Mouse (Mus musculus): ENCODE data around the gene Pogz. TPM values are rescaled to one million over a fixed set of nuclear protein-coding genes. Genes with fewer than 3 reads are reported as not detected.
A peak's percentile ranks its signal among the peaks of the same experiment; 100 is the strongest.

Pogz gene
- polyA plus RNA-seq, 2 experiments, result 2.6 to 6.0 TPM

- ATAC-seq (ENCODE audit: insufficient read depth), result no peak
- 68% methylated on average over 3 of the region's 3 CpGs for WGBS (ENCODE audit: insufficient replicate concordance)
- no peak overlapping the region for H3K27ac ChIP-seq
Measured at GRCm38 (mm10) chr3:94824110-94824509, 13.3 kb upstream of the Pogz start.

GRCm38 (mm10) chr3:94832100-94832499 is 5.3 kb upstream of the Pogz start:
- H3K27me3 ChIP-seq (ENCODE audit: control insufficient read depth, insufficient read depth, low read length), result no peaks in the 10 kb centered on the region
- no peak for ATAC-seq (ENCODE audit: insufficient read depth)
- 0 out of 4 replicates have a peak overlapping the region, but pooled peaks of 1 of the 2 experiments have one; percentile 1 for H3K4me3 ChIP-seq (ENCODE audit: insufficient read depth in 1 of 2, low read depth in 2 of 2, low read length in 2 of 2)
- H3K36me3 ChIP-seq (replicated peaks; ENCODE audit: control insufficient read depth, insufficient read depth, low read depth), result no peaks in the 10 kb centered on the region
- TF ChIP-seq CTCF (IDR thresholded peaks at IDR 0.05; ENCODE audit: low read depth) (no peak), EP300 (IDR thresholded peaks at IDR 0.05; ENCODE audit: low read depth) (no peak)
- peak overlapping the region; percentile 18; the same call in 1 of the 2 replicates for H3K9ac ChIP-seq (replicated peaks)
- H3K4me2 ChIP-seq (ENCODE audit: low read depth), result peak overlapping the region; percentile 56
- WGBS (ENCODE audit: insufficient replicate concordance), result 4% methylated on average over 9 of the region's 9 CpGs
- peaks cover 4 to 8% of the 10 kb centered on the region in 2 experiments; a peak in 2 of 4 replicates for H3K4me1 ChIP-seq (replicated peaks; ENCODE audit: control insufficient read depth in 2 of 2, insufficient read depth in 2 of 2, low read length in 1 of 2)
- DNase-seq (ENCODE audit: low read depth in 3 of 3, low spot score in 3 of 3), result no peak
- no peak overlapping the region for H3K27ac ChIP-seq
- H3K9me3 ChIP-seq (ENCODE audit: control insufficient read depth, low read length), result no peaks in the 10 kb centered on the region

More at GRCm38 (mm10) chr3:94824110-94824509, 13.3 kb upstream of the Pogz start:
- no peak for DNase-seq (ENCODE audit: low read depth in 3 of 3, low spot score in 3 of 3)
- TF ChIP-seq CTCF (IDR thresholded peaks at IDR 0.05; ENCODE audit: low read depth) (peak; percentile 29; the same call in 1 of the 2 replicates), EP300 (IDR thresholded peaks at IDR 0.05; ENCODE audit: low read depth) (no peak)
- Histone ChIP-seq H3K4me2 (ENCODE audit: low read depth) (no peak overlapping the region), H3K4me1 (replicated peaks; ENCODE audit: control insufficient read depth in 2 of 2, insufficient read depth in 2 of 2, low read length in 1 of 2) (peaks cover 0 to 5% of the 10 kb centered on the region in 2 experiments; a peak in 2 of 4 replicates), H3K4me3 (ENCODE audit: insufficient read depth in 1 of 2, low read depth in 2 of 2, low read length in 2 of 2) (no peak overlapping the region), H3K9ac (replicated peaks) (no peak overlapping the region), H3K36me3 (replicated peaks; ENCODE audit: control insufficient read depth, insufficient read depth, low read depth) (no peaks in the 10 kb centered on the region), H3K27me3 (ENCODE audit: control insufficient read depth, insufficient read depth, low read length) (no peaks in the 10 kb centered on the region), H3K9me3 (ENCODE audit: control insufficient read depth, low read length) (no peaks in the 10 kb centered on the region)

GRCm38 (mm10) chr3:94832701-94833100 is 4.7 kb upstream of the Pogz start:
- DNase-seq (ENCODE audit: low read depth in 3 of 3, low spot score in 3 of 3) (no peak), ATAC-seq (ENCODE audit: insufficient read depth) (no peak)
- Histone ChIP-seq H3K9me3 (ENCODE audit: control insufficient read depth, low read length) (no peaks in the 10 kb centered on the region), H3K27ac (no peak overlapping the region), H3K27me3 (ENCODE audit: control insufficient read depth, insufficient read depth, low read length) (no peaks in the 10 kb centered on the region), H3K9ac (replicated peaks) (no peak overlapping the region; the same call in 1 of the 2 replicates), H3K36me3 (replicated peaks; ENCODE audit: control insufficient read depth, insufficient read depth, low read depth) (no peaks in the 10 kb centered on the region), H3K4me2 (ENCODE audit: low read depth) (peak overlapping the region; percentile 56), H3K4me1 (replicated peaks; ENCODE audit: control insufficient read depth in 2 of 2, insufficient read depth in 2 of 2, low read length in 1 of 2) (peaks cover 4 to 8% of the 10 kb centered on the region in 2 experiments; a peak in 2 of 4 replicates), H3K4me3 (ENCODE audit: insufficient read depth in 1 of 2, low read depth in 2 of 2, low read length in 2 of 2) (0 out of 4 replicates have a peak overlapping the region, but pooled peaks of 1 of the 2 experiments have one; percentile 1)
- TF ChIP-seq CTCF (IDR thresholded peaks at IDR 0.05; ENCODE audit: low read depth) (no peak), EP300 (IDR thresholded peaks at IDR 0.05; ENCODE audit: low read depth) (no peak)
- 58% methylated on average over 5 of the region's 5 CpGs for WGBS (ENCODE audit: insufficient replicate concordance)

GRCm38 (mm10) chr3:94833358-94833757 is 4.0 kb upstream of the Pogz start:
- no peaks in the 10 kb centered on the region for H3K9me3 ChIP-seq (ENCODE audit: control insufficient read depth, low read length)
- H3K9ac ChIP-seq (replicated peaks), result no peak overlapping the region
- H3K4me1 ChIP-seq (replicated peaks; ENCODE audit: control insufficient read depth in 2 of 2, insufficient read depth in 2 of 2, low read length in 1 of 2), result peaks cover 5 to 10% of the 10 kb centered on the region in 2 experiments; a peak in 3 of 4 replicates
- no peak overlapping the region for H3K27ac ChIP-seq
- H3K27me3 ChIP-seq (ENCODE audit: control insufficient read depth, insufficient read depth, low read length), result no peaks in the 10 kb centered on the region
- H3K4me2 ChIP-seq (ENCODE audit: low read depth), result no peak overlapping the region
- no peak overlapping the region for H3K4me3 ChIP-seq (ENCODE audit: insufficient read depth in 1 of 2, low read depth in 2 of 2, low read length in 2 of 2)
- TF ChIP-seq CTCF (IDR thresholded peaks at IDR 0.05; ENCODE audit: low read depth) (peak; percentile 63), EP300 (IDR thresholded peaks at IDR 0.05; ENCODE audit: low read depth) (no peak)
- ATAC-seq (ENCODE audit: insufficient read depth), result no peak
- DNase-seq (ENCODE audit: low read depth in 3 of 3, low spot score in 3 of 3), result no peak
- H3K36me3 ChIP-seq (replicated peaks; ENCODE audit: control insufficient read depth, insufficient read depth, low read depth), result no peaks in the 10 kb centered on the region

- ATAC-seq (ENCODE audit: insufficient read depth) (no peak), DNase-seq (ENCODE audit: low read depth in 3 of 3, low spot score in 3 of 3) (no peak)
- peaks cover 17 to 23% of the 10 kb centered on the region in 2 experiments for H3K4me1 ChIP-seq (replicated peaks; ENCODE audit: control insufficient read depth in 2 of 2, insufficient read depth in 2 of 2, low read length in 1 of 2)
- no peak overlapping the region for H3K4me2 ChIP-seq (ENCODE audit: low read depth)
- no peaks in the 10 kb centered on the region for H3K36me3 ChIP-seq (replicated peaks; ENCODE audit: control insufficient read depth, insufficient read depth, low read depth)
- TF ChIP-seq EP300 (IDR thresholded peaks at IDR 0.05; ENCODE audit: low read depth) (no peak), CTCF (IDR thresholded peaks at IDR 0.05; ENCODE audit: low read depth) (no peak)
- H3K27ac ChIP-seq, result no peak overlapping the region
- H3K9ac ChIP-seq (replicated peaks), result no peak overlapping the region
- 55% methylated on average over 3 of the region's 3 CpGs for WGBS (ENCODE audit: insufficient replicate concordance)
- H3K4me3 ChIP-seq (ENCODE audit: insufficient read depth in 1 of 2, low read depth in 2 of 2, low read length in 2 of 2), result no peak overlapping the region
- no peaks in the 10 kb centered on the region for H3K9me3 ChIP-seq (ENCODE audit: control insufficient read depth, low read length)
- no peaks in the 10 kb centered on the region for H3K27me3 ChIP-seq (ENCODE audit: control insufficient read depth, insufficient read depth, low read length)
Measured at GRCm38 (mm10) chr3:94835396-94835795, 2.0 kb upstream of the Pogz start.

Data from liver, embryonic 14.5 days (tissue).